Mouse (Mus musculus): ENCODE data around the gene Gm21972. TPM values are rescaled to one million over a fixed set of nuclear protein-coding genes. Genes with fewer than 3 reads are reported as not detected.

Gm21972 gene
- polyA plus RNA-seq, 1 experiment from 2014 or later, result not detected

- H3K27ac ChIP-seq (ENCODE audit: low read length), result no peak overlapping the region
- no peak overlapping the region for H3K4me2 ChIP-seq (replicated peaks; ENCODE audit: low read depth, low read length)
- no peaks in the 10 kb centered on the region for H3K27me3 ChIP-seq (ENCODE audit: insufficient read depth, low read length)
- no peak for ATAC-seq (ENCODE audit: low FRiP score, low TSS enrichment)
- H3K4me1 ChIP-seq (ENCODE audit: insufficient read depth, low read length), result peaks cover 7% of the 10 kb centered on the region
- H3K36me3 ChIP-seq (ENCODE audit: insufficient read depth, low read length), result peaks cover 14% of the 10 kb centered on the region; the same call in 1 of the 2 replicates
- H3K9me3 ChIP-seq (ENCODE audit: low read length), result no peaks in the 10 kb centered on the region
- no peak overlapping the region for H3K9ac ChIP-seq (replicated peaks; ENCODE audit: low read length)
- H3K4me3 ChIP-seq (ENCODE audit: low read length), result no peak overlapping the region
- WGBS, result 81% methylated on average over 3 of the region's 3 CpGs
Measured at GRCm38 (mm10) chr1:86156075-86156474, 22.6 kb downstream of the Gm21972 start.

GRCm38 (mm10) chr1:86156595-86156994 lies 23.2 kb downstream of the Gm21972 start:
- H3K4me1 ChIP-seq (ENCODE audit: insufficient read depth, low read length), result peaks cover 7% of the 10 kb centered on the region
- H3K9ac ChIP-seq (replicated peaks; ENCODE audit: low read length), result no peak overlapping the region
- H3K9me3 ChIP-seq (ENCODE audit: low read length), result no peaks in the 10 kb centered on the region
- no peaks in the 10 kb centered on the region for H3K27me3 ChIP-seq (ENCODE audit: insufficient read depth, low read length)
- peaks cover 18% of the 10 kb centered on the region for H3K36me3 ChIP-seq (ENCODE audit: insufficient read depth, low read length)
- H3K4me3 ChIP-seq (ENCODE audit: low read length), result no peak overlapping the region
- no peak overlapping the region for H3K4me2 ChIP-seq (replicated peaks; ENCODE audit: low read depth, low read length)
- no peak for ATAC-seq (ENCODE audit: low FRiP score, low TSS enrichment)
- H3K27ac ChIP-seq (ENCODE audit: low read length), result no peak overlapping the region
- WGBS, result 87% methylated on average over 6 of the region's 6 CpGs

GRCm38 (mm10) chr1:86160059-86160458 lies 26.6 kb downstream of the Gm21972 start:
- Histone ChIP-seq H3K27me3 (ENCODE audit: insufficient read depth, low read length) (no peaks in the 10 kb centered on the region), H3K4me1 (ENCODE audit: insufficient read depth, low read length) (peaks cover 6% of the 10 kb centered on the region), H3K9ac (replicated peaks; ENCODE audit: low read length) (no peak overlapping the region), H3K27ac (ENCODE audit: low read length) (no peak overlapping the region), H3K36me3 (ENCODE audit: insufficient read depth, low read length) (peaks cover 33% of the 10 kb centered on the region), H3K4me2 (replicated peaks; ENCODE audit: low read depth, low read length) (no peak overlapping the region), H3K9me3 (ENCODE audit: low read length) (no peaks in the 10 kb centered on the region), H3K4me3 (ENCODE audit: low read length) (no peak overlapping the region)
- WGBS, result 92% methylated on average over 6 of the region's 6 CpGs
- no peak for ATAC-seq (ENCODE audit: low FRiP score, low TSS enrichment)

DNA sequence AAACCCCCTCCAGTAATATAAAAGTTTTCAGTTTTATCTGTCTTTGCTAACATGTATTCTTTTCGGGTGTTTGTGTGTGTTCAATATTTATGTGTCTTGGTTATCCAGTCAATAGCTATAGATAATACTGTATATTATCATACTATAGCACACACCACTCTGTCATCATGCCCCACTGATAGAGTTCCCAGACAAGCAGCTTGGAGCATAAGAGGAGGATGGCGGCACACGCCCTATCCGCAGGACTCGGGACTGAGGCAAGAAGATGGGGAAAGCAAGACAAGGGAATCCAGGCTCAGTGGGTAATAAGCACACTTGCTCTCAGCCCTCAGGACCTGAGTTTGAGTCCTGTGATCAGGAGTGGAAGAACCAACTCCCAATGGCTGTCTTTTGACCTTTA lies 27.0 kb downstream of the Gm21972 start:
- 92% methylated on average over 5 of the region's 5 CpGs for WGBS
- Histone ChIP-seq H3K4me1 (ENCODE audit: insufficient read depth, low read length) (peaks cover 2% of the 10 kb centered on the region), H3K4me2 (replicated peaks; ENCODE audit: low read depth, low read length) (no peak overlapping the region), H3K36me3 (ENCODE audit: insufficient read depth, low read length) (peaks cover 33% of the 10 kb centered on the region), H3K27ac (ENCODE audit: low read length) (no peak overlapping the region), H3K27me3 (ENCODE audit: insufficient read depth, low read length) (no peaks in the 10 kb centered on the region), H3K9ac (replicated peaks; ENCODE audit: low read length) (no peak overlapping the region), H3K9me3 (ENCODE audit: low read length) (no peaks in the 10 kb centered on the region), H3K4me3 (ENCODE audit: low read length) (no peak overlapping the region)
- no peak for ATAC-seq (ENCODE audit: low FRiP score, low TSS enrichment)

GRCm38 (mm10) chr1:86161061-86161460 lies 27.6 kb downstream of the Gm21972 start:
- H3K27me3 ChIP-seq (ENCODE audit: insufficient read depth, low read length), result no peaks in the 10 kb centered on the region
- 95% methylated on average over 5 of the region's 5 CpGs for WGBS
- H3K9me3 ChIP-seq (ENCODE audit: low read length), result no peaks in the 10 kb centered on the region
- H3K36me3 ChIP-seq (ENCODE audit: insufficient read depth, low read length), result peaks cover 33% of the 10 kb centered on the region
- H3K4me3 ChIP-seq (ENCODE audit: low read length), result no peak overlapping the region
- no peak overlapping the region for H3K9ac ChIP-seq (replicated peaks; ENCODE audit: low read length)
- no peaks in the 10 kb centered on the region for H3K4me1 ChIP-seq (ENCODE audit: insufficient read depth, low read length)
- no peak overlapping the region for H3K4me2 ChIP-seq (replicated peaks; ENCODE audit: low read depth, low read length)
- no peak overlapping the region for H3K27ac ChIP-seq (ENCODE audit: low read length)
- ATAC-seq (ENCODE audit: low FRiP score, low TSS enrichment), result no peak

DNA sequence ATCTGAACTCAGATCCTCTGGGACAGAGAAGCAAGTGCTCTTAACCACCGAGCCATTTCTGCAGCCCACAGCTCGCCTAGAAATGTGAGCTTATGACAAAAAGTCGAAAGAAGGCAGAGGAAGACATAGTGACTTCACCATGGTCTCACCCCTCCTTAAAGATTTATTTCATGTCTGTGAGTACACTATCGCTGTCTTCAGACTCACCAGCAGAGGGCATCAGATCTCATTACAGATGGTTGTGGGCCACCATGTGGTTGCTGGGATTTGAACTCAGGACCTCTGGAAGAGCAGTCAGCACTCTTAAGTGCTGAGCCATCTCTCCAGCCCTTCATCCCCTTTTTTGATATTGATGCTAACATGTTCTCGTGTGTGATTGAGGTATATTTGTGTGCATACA lies 41.2 kb downstream of the Gm21972 start:
- Histone ChIP-seq H3K4me2 (replicated peaks; ENCODE audit: low read depth, low read length) (no peak overlapping the region), H3K9ac (replicated peaks; ENCODE audit: low read length) (no peak overlapping the region), H3K4me1 (ENCODE audit: insufficient read depth, low read length) (no peaks in the 10 kb centered on the region), H3K27ac (ENCODE audit: low read length) (no peak overlapping the region), H3K9me3 (ENCODE audit: low read length) (no peaks in the 10 kb centered on the region), H3K27me3 (ENCODE audit: insufficient read depth, low read length) (no peaks in the 10 kb centered on the region), H3K4me3 (ENCODE audit: low read length) (no peak overlapping the region), H3K36me3 (ENCODE audit: insufficient read depth, low read length) (peaks cover 24% of the 10 kb centered on the region)
- 92% methylated on average over 5 of the region's 5 CpGs for WGBS
- ATAC-seq (ENCODE audit: low FRiP score, low TSS enrichment), result no peak

DNA sequence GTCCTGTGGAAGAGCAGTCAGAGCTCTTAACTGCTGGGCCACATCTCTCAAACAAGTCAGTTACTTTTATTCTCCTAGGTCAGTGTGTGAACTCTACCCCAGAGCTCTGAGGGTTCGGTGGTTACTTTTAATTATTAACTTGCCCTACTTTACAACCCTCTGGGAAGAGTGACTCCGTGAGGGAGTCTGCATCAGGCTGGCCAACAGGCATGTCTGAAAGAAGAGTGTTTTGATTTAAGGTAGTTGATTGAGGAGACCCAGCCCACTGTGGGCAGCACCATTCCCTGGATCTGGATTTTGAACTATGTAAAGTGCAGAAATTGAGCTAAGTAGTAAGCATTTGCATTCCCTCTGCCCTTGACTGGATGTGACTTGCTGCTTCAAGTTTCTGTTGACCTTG lies 42.6 kb downstream of the Gm21972 start:
- Histone ChIP-seq H3K9me3 (ENCODE audit: low read length) (no peaks in the 10 kb centered on the region), H3K4me2 (replicated peaks; ENCODE audit: low read depth, low read length) (no peak overlapping the region), H3K4me3 (ENCODE audit: low read length) (no peak overlapping the region), H3K27me3 (ENCODE audit: insufficient read depth, low read length) (no peaks in the 10 kb centered on the region), H3K9ac (replicated peaks; ENCODE audit: low read length) (no peak overlapping the region), H3K27ac (ENCODE audit: low read length) (peak overlapping the region; percentile 33; the same call in 1 of the 2 replicates), H3K4me1 (ENCODE audit: insufficient read depth, low read length) (no peaks in the 10 kb centered on the region), H3K36me3 (ENCODE audit: insufficient read depth, low read length) (peaks cover 18% of the 10 kb centered on the region)
- peak; percentile 66 for ATAC-seq (ENCODE audit: low FRiP score, low TSS enrichment)
- 55% methylated on average over 2 of the region's 2 CpGs for WGBS

DNA sequence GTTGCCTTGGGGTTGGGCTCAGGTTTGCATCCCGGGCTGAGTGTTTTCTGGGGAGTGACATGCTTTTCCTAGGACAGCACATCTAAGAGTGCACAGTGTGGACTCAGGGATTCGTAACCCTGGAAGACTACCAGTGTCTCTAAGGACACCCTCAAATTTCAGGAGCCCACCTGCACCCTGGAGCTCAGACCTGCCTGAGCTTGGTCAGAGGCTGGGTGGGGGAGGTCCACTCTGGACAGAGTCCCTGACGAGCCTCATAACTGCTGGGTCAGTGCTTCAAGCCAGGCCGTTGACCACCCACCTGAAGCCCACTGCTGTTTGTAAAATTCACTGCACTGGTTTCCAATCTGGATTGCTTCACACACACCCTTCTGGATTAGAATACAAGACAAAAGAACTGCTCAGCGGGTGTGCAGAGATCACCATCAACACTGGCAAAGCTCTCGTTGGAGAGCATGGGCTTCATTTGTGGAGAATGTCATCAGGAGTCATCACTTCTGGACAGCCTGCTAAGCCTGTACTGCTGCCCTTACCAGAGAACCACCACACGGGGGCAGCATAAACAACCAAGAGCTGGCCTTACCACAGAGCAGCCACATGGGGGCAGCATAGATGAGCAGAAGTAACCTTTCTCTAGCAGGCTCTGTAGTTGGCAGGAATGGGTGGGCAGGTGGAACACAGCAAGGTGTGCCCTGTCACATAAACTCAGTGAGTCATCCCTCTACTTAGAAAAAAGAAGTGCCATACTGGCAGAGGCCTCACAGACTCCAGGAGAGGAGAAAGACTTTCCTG lies 45.2 kb downstream of the Gm21972 start:
- H3K36me3 ChIP-seq (ENCODE audit: insufficient read depth, low read length), result 0 out of 2 replicates have a peak, but pooled peaks cover 6% of the 10 kb centered on the region
- no peaks in the 10 kb centered on the region for H3K27me3 ChIP-seq (ENCODE audit: insufficient read depth, low read length)
- H3K4me3 ChIP-seq (ENCODE audit: low read length), result no peak overlapping the region
- no peak overlapping the region for H3K4me2 ChIP-seq (replicated peaks; ENCODE audit: low read depth, low read length)
- peak; percentile 54; the same call in 1 of the 2 replicates for ATAC-seq (ENCODE audit: low FRiP score, low TSS enrichment)
- 48% methylated on average over 7 of the region's 7 CpGs for WGBS
- H3K27ac ChIP-seq (ENCODE audit: low read length), result no peak overlapping the region
- no peaks in the 10 kb centered on the region for H3K9me3 ChIP-seq (ENCODE audit: low read length)
- H3K4me1 ChIP-seq (ENCODE audit: insufficient read depth, low read length), result no peaks in the 10 kb centered on the region
- H3K9ac ChIP-seq (replicated peaks; ENCODE audit: low read length), result no peak overlapping the region

DNA sequence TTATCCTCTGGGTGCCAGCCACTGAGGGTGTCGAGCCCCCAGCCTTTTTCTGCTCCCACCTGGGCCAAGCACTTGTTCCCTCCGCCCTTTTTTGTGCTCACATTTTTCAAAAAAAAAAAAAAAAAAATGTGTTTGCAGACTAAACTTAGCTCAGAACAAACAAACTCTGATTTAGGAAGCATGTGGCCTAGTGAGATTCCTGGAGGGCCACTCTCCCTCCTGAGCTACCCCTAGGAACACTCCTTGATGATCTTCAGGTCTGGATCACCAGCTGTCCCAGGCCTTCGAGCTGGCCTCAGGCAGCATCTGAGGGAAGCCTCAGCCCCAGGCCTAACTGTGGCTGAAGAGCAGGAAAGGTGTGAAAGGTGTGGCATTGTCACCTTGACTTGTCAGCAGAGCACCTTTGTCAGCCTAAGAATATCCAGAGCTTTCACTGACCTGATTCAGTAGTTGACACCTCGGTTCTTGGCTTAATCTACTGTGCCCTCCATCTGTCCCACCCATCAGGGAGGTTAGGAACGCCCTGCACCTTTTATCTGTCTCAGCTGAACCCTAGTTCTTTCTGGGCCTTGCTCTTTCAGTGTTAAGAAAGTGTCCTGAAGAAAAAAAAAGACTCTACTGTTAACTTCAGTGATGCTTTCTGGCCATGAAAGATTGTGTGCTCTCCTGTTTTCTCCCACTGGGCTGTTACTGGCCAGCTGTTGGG lies 48.7 kb downstream of the Gm21972 start:
- Histone ChIP-seq H3K4me2 (replicated peaks; ENCODE audit: low read depth, low read length) (no peak overlapping the region), H3K27me3 (ENCODE audit: insufficient read depth, low read length) (no peaks in the 10 kb centered on the region), H3K4me3 (ENCODE audit: low read length) (no peak overlapping the region), H3K9me3 (ENCODE audit: low read length) (no peaks in the 10 kb centered on the region), H3K4me1 (ENCODE audit: insufficient read depth, low read length) (no peaks in the 10 kb centered on the region), H3K36me3 (ENCODE audit: insufficient read depth, low read length) (no peaks in the 10 kb centered on the region), H3K9ac (replicated peaks; ENCODE audit: low read length) (no peak overlapping the region), H3K27ac (ENCODE audit: low read length) (no peak overlapping the region)
- WGBS, result 65% methylated on average over 5 of the region's 5 CpGs
- ATAC-seq (ENCODE audit: low FRiP score, low TSS enrichment), result no peak
